Mouse (Mus musculus) cortical plate, adult 2 months (tissue): ENCODE data around the gene Txnip.

ENCODE experiments used
- CTCF ChIP-seq: fragments of 200-500 bp; IDR thresholded peaks from 2 replicates; pipeline ENCODE4 v1.5.1; 2011; ENCODE audit warnings: mild to moderate bottlenecking, control low read depth, low read length; ENCODE audit not compliant: insufficient read depth; ENCODE audit errors: extremely low read depth
- POLR2A ChIP-seq: fragments of 200-500 bp; IDR thresholded peaks from 2 replicates; pipeline ENCODE4 v1.6.1; 2011; ENCODE audit warnings: mild to moderate bottlenecking, low read length, control low read depth; ENCODE audit not compliant: insufficient read depth; ENCODE audit errors: extremely low read depth

- TF ChIP-seq CTCF (no peak), POLR2A (no peak)
Observed at GRCm38 (mm10) chr3:96534300-96534699, 23.5 kb upstream of the Txnip start.
